Mouse (Mus musculus) fat pad, adult 2 months (tissue): Measurements from ENCODE around the gene Ndufa10.
A peak's percentile ranks its signal among the peaks of the same experiment; 100 is the strongest.
"Not testable (repeated sequence)": the region's sequence is repeated elsewhere in the genome, so short reads cannot be mapped to it uniquely, and the experiment has no call there.

Experiments used
- DNase-seq: peaks from one replicate; pipeline ENCODE4 v3.0.0-alpha.2; 2011; ENCODE audit warnings: low read depth, low spot score; ENCODE audit errors: extremely low read depth

Gene Ndufa10

GRCm38 (mm10) chr1:92473165-92474041 is at the start of gene Ndufa10:
Gene Ndufa10 (minus strand): TSS chr1:92473860.
- DNase-seq = peak; percentile 36

DNA sequence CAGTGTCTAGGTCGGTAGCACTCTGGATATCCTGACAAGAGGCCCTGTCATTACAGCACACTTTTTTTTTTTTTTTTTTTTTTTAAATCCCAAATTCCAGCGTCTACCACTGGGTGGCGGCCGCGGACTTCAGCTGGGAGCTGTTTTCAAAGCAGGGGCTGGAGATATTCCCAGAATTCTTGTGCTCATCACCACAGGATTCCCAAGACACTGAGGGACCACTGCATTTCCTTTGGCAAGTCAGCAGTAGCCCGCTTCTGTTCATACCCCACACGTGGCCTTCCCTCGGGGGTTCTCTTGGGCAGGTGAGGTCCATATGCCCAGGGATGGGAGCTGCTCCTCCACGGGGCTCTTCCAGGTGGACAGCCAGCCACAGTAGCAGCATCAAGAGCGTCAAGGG is 47.7 kb upstream of the Ndufa10 start:
- no peak for DNase-seq

- DNase-seq = no peak
Observed at GRCm38 (mm10) chr1:92519046-92519445, 45.4 kb upstream of the Ndufa10 start.

DNA sequence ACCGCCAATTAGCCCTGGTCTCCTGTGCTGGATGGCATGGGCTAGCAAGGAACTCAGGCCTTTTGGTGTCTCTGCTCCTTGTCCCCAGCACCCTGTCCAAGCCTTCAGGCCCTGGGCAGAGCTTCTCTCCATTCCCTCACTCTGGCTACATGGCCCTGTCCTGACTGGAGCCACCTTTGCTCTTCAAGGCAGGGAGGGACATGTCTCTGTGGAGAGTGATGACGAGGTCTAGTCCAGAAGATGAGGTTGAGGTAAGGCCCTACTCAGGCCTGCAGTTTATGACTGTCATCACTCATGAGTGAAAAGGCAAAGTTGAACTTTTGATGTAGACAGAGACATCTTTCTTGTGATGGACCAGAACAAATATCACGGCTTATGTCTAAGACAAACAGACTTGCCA is 44.9 kb upstream of the Ndufa10 start, which contains the start of gene Olfr1414:
Gene Olfr1414, minus strand, starts transcription at position 101 of the 400 bp plus-strand sequence.
- no peak for DNase-seq

- DNase-seq = no peak
Observed at GRCm38 (mm10) chr1:92515390-92515789, 41.7 kb upstream of the Ndufa10 start.

GRCm38 (mm10) chr1:92511646-92512045 is 38.0 kb upstream of the Ndufa10 start:
- not testable (repeated sequence) for DNase-seq

DNA sequence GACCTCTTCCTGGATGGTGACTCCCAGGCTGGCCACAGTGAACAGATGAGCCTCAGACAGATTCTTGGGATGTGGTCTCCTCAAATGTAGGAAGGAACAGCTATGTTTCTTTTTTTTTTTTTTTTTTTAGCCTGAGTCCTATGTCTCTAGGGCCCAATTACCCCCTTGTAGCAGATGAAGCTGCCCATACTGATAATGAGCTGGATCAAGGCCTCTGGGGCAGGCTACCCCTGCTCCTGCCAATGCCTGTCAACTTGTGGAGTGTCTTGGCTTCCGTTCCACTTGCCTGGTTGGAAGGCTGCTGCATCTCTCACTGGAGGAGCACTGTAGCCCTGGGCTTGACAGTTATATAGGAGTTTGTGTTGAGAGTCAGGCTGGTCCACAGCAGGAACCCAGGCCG is 22.3 kb upstream of the Ndufa10 start, which contains the start of gene Olfr1415:
Gene Olfr1415, minus strand, starts transcription at position 101 of the 400 bp plus-strand sequence.
- DNase-seq = no peak

DNA sequence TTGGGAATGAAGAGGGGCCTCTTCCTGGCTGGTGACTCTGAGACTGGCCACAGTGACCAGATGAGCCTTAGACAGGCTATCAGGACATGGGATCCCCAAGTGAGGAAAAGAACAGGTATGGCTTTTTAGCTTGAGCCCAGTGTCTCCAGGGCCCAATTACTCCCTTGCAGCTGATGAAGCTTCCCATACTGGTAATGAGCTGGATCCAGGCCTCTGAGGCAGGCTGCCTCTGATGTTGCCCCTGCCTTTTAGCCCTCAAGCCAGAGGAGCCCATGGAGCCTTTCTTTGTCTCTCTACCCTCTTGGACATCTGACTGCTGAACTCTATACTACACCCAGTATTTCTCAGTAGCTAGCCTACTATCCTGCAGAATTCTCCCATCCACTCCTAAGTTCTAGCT is 11.4 kb upstream of the Ndufa10 start, which contains the start of gene Olfr1416:
Gene Olfr1416, minus strand, starts transcription at position 101 of the 400 bp plus-strand sequence.
- no peak for DNase-seq

GRCm38 (mm10) chr1:92474066-92474578 is 462 bp upstream of the Ndufa10 start:
- DNase-seq = no peak

- no peak for DNase-seq
Observed at GRCm38 (mm10) chr1:92468891-92469290, 4.8 kb downstream of the Ndufa10 start.

DNA sequence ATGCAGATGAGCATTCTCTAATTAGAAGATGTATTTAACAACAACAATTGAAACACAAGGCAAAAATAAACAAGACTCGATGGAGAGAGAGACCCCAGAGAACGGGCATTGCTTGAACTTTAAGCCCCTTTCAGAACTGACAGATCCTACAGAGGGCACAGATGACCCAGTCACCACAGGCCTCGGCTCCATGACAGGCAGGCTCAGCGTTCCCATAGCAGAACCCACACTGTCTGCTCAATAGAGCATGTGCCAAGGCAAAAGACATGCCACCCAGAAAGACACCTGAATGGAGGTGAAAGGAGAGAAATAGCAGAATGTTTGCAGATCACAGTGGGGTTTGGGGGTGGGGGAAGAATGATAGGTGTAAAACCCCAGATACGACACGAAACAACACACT is 15.2 kb downstream of the Ndufa10 start:
- no peak for DNase-seq

DNA sequence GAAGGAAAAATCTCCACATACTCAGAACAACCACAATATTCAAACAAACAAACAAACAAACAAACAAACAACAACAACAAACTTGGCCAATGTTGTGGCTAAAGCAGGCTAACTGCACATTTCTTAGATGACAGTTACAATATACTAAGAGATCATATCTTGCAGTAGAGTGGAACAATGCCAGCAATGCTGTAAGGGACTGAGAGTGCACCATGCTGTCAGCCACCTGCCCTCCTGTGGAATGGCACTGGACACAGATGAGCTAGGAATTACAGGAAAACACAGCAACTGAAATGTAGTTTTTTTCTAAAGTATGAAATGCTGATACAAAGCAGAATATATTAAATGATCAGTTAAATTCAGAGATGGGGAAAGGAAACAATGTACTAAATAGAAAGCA is 15.9 kb downstream of the Ndufa10 start:
- no peak for DNase-seq

DNA sequence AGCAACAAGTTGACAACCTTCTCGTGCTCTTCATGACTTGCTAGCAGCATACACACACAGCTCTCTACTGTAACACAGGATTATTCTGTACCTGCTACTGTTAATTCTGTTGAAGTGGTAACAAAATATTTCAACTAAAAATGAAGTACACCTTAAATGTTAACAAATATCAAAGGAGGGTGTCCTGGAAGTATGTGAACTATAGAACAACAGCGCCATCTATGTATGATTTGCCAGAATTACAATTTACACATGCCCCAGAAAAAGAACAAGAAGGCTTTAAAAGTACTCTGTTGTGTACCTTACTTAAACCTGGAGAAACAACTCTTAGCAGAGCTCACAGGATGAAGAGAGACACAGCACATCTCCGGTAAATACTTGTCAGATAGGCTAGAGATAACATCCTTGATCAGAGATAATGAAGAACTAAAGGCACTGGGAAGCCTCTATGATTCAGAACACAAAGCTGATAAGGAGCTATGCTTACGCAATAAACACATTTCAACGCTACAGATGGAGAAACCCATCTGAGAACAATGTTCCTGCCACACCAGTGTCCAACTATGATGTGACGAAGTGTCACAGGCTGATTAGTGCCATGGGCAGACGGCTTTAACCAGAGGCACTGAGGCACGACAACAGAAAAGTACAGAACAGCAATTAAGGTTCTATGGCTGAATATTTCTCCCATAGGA is 19.8 kb downstream of the Ndufa10 start:
- no peak for DNase-seq

DNA sequence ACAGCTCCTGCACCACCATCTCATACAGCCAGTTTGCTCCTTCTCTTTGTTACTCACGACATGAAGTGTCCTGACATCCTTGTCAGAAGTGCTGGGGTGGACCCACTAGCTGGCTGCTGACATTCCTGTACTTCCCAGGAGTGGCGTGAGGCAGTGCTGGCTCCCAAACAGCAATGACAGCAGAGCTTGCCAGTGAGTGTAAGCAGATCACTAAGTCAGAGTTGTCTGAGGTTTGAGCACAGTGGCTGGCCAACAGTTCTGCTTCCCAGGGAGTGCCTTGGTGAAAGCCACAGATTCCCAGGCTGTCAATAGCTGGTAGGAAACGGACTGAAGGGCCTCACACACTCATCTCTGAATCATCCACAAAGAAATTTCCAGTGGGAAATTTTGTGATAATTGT is 25.4 kb downstream of the Ndufa10 start:
- DNase-seq = no peak

DNA sequence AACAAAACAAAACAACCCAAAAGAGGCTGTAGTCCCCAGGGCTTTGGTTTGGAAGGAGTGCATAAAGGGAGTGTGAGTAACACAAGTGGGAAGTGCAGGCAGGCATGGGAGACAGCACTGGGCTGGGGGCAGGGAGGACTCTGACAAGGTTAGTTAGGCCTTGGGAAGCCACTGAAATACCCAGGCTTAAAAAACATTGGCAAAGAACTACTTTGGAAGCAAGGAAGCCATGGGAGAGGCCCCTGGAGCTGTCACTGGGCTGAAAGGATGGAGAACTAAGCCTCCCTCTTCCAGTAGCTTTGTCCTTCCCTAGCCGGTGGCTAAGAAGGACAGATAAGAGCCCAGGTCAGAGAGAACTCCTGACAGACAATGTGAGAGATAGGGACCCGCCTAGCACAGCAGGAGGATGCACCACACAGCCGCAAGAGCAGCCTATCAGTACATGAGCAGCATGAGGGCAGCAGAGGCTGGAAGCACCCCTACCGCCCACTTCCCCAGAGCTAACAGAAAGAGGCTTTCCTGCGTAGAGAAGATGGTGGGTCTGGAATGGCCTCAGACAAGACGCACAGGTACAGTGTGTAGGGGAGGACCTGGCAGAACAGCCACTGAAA is 32.1 kb downstream of the Ndufa10 start:
- DNase-seq = no peak

GRCm38 (mm10) chr1:92440066-92440750 is 33.5 kb downstream of the Ndufa10 start:
- no peak for DNase-seq

- no peak for DNase-seq
Observed at GRCm38 (mm10) chr1:92437678-92438271, 35.9 kb downstream of the Ndufa10 start.

DNA sequence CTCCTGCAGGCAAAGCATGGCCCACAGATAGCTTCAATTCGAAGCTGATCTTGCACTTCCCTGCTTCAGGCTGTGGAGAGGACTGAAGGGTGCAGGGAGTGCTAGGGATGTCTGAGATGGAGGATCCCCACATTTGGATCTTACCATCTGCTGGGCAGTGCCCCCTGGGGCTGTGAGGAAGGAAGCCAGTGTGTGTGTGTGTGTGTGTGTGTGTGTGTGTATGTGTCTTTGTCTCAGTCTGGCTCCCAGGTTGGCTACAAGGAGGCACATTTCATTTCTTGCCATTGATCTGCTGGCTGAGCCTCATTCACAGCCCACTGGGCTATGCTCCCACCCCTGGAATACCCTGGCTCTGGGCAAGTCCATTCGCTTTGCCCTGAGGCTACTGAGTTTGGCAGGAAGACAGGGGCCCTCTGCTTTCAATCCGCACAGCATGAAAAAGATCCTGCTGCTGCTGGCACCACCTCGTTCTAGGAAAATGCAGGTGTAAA is 36.8 kb downstream of the Ndufa10 start:
- no peak for DNase-seq

- no peak for DNase-seq
Observed at GRCm38 (mm10) chr1:92434986-92435385, 38.7 kb downstream of the Ndufa10 start.

DNA sequence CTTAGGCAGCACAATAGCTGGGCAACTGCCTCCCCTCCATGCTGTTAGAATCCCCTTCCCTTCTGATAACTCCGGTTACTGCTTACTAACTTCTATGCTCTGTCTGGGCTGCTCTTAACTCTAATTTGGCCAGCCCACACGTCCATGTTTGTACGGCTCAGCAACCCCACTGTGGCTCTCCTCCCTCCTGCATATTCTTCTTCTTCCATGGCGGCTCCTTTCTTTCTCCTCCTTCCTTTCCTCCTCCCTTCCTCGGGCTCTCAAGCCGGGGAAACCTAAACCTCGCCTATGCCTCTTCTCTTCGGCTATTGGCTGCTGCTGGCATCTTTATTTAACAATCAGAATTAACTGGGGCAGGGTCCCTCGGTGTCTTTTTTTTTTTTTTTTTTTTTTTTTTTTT is 40.9 kb downstream of the Ndufa10 start:
- DNase-seq = no peak
